Mouse (Mus musculus): ENCODE measurements at regions not wholly inside any gene's neighbourhood (a gene's known extent, or its start where the extent isn't known, plus 50 kb on each side); places are given as distances from the start of the nearest gene placed in this dataset.

DNA sequence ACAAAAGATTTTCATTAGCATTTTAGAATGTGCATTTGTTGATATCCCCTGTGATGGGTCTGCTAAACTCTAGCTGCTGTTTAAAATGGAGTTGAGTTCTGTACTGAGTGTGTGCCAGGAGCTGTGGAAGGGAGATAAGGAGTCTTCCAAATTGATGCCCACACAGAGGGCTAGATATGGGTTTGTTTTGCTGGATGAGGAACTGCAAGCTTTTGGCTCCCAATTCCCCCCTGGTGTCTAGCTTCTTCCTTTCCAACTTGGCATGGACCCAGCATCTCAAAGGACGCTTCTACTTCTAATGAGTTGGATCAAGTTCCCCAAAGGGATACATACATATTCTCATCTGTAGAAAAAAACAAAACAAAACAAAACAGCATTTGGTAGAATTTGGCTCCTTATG lies 577.0 kb upstream of the Large1 start:
- TF ChIP-seq CTCF (IDR thresholded peaks at IDR 0.05; ENCODE audit: low read depth) (no peak), EP300 (IDR thresholded peaks at IDR 0.05; ENCODE audit: low read depth) (no peak)
- 60% methylated on average over 1 of the region's 1 CpGs for WGBS (ENCODE audit: insufficient replicate concordance)
- H3K9ac ChIP-seq (replicated peaks), result no peak overlapping the region
- H3K4me2 ChIP-seq (ENCODE audit: low read depth), result no peak overlapping the region
- H3K27me3 ChIP-seq (ENCODE audit: control insufficient read depth, insufficient read depth, low read length), result no peaks in the 10 kb centered on the region
- no peaks in the 10 kb centered on the region for H3K9me3 ChIP-seq (ENCODE audit: control insufficient read depth, low read length)
- H3K4me1 ChIP-seq (replicated peaks; ENCODE audit: control insufficient read depth in 2 of 2, insufficient read depth in 2 of 2, low read length in 1 of 2), result no peaks in the 10 kb centered on the region
- H3K4me3 ChIP-seq (ENCODE audit: insufficient read depth in 1 of 2, low read depth in 2 of 2, low read length in 2 of 2), result no peak overlapping the region
- H3K36me3 ChIP-seq (replicated peaks; ENCODE audit: control insufficient read depth, insufficient read depth, low read depth), result no peaks in the 10 kb centered on the region
- ATAC-seq (ENCODE audit: insufficient read depth) (no peak), DNase-seq (ENCODE audit: low read depth in 3 of 3, low spot score in 3 of 3) (no peak)
- no peak overlapping the region for H3K27ac ChIP-seq

DNA sequence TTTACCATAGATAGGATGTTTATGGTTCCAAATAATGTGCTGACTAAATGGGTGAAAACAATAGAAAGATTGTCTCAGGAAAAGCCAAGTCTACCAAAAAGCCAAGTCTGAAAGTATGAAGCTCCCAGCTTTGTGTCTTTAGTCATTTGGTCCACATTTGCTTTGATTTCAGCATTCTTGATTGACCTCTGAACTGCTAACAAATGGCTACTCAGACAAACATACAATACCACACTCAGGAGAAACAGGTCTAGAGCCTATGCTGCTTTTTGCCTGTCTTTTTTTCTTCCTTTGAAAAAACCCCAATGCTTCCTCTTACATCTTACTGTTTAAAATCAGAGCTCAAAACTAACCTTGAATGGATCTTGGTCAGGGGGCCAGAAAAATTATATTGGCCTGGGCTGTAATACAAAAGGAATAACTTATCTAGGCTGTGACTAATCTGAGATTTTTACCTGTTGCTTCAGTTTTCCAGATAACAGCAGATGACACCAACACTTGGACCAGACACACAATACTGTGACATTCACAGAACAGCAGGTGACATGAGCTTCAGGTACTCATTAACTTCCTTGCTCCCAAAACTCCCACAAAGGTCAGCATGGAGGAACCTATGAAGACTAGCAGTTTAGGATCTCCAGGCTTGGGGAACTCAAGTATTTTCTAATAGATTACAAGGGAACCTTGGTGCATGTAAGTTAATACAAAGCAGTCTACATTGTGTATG lies 572.3 kb upstream of the Large1 start:
- Histone ChIP-seq H3K4me3 (ENCODE audit: insufficient read depth in 1 of 2, low read depth in 2 of 2, low read length in 2 of 2) (no peak overlapping the region), H3K9ac (replicated peaks) (no peak overlapping the region), H3K27ac (no peak overlapping the region), H3K4me1 (replicated peaks; ENCODE audit: control insufficient read depth in 2 of 2, insufficient read depth in 2 of 2, low read length in 1 of 2) (no peaks in the 10 kb centered on the region), H3K4me2 (ENCODE audit: low read depth) (no peak overlapping the region), H3K9me3 (ENCODE audit: control insufficient read depth, low read length) (no peaks in the 10 kb centered on the region), H3K27me3 (ENCODE audit: control insufficient read depth, insufficient read depth, low read length) (no peaks in the 10 kb centered on the region), H3K36me3 (replicated peaks; ENCODE audit: control insufficient read depth, insufficient read depth, low read depth) (no peaks in the 10 kb centered on the region)
- DNase-seq (ENCODE audit: low read depth in 3 of 3, low spot score in 3 of 3), result no peak
- no peak for TF ChIP-seq EP300 (IDR thresholded peaks at IDR 0.05; ENCODE audit: low read depth)
- TF ChIP-seq CTCF (IDR thresholded peaks at IDR 0.05; ENCODE audit: low read depth), result no peak
- ATAC-seq (ENCODE audit: insufficient read depth), result no peak

DNA sequence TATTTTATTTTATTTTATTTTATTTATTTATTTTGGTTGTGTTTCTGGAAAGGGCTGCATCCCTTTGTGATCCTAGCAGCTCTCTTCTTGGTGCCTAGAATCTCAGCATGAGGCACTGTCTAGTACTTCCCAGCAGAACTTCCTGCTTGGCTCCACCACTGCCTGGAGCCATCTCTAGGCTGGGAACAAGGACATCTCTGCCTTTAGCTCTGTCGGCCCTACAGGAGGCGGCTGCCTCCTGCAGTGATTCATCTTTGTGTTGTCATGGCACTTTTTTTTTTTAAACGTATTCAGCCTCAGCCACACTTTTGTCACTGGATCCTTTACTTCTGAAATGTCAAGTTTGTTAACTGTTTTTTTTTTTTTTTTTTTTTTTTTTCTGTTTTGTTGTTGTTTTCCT lies 569.8 kb upstream of the Large1 start:
- H3K4me1 ChIP-seq (replicated peaks; ENCODE audit: control insufficient read depth in 2 of 2, insufficient read depth in 2 of 2, low read length in 1 of 2), result 0 out of 4 replicates have a peak, but pooled peaks cover 0 to 2% of the 10 kb centered on the region in 2 experiments
- no peak overlapping the region for H3K4me2 ChIP-seq (ENCODE audit: low read depth)
- TF ChIP-seq EP300 (IDR thresholded peaks at IDR 0.05; ENCODE audit: low read depth), result no peak
- TF ChIP-seq CTCF (IDR thresholded peaks at IDR 0.05; ENCODE audit: low read depth), result no peak
- no peaks in the 10 kb centered on the region for H3K36me3 ChIP-seq (replicated peaks; ENCODE audit: control insufficient read depth, insufficient read depth, low read depth)
- no peak overlapping the region for H3K4me3 ChIP-seq (ENCODE audit: insufficient read depth in 1 of 2, low read depth in 2 of 2, low read length in 2 of 2)
- H3K27ac ChIP-seq, result no peak overlapping the region
- ATAC-seq (ENCODE audit: insufficient read depth) (no peak), DNase-seq (ENCODE audit: low read depth in 3 of 3, low spot score in 3 of 3) (no peak)
- 34% methylated on average over 3 of the region's 3 CpGs for WGBS (ENCODE audit: insufficient replicate concordance)
- H3K27me3 ChIP-seq (ENCODE audit: control insufficient read depth, insufficient read depth, low read length), result no peaks in the 10 kb centered on the region
- H3K9ac ChIP-seq (replicated peaks), result no peak overlapping the region
- H3K9me3 ChIP-seq (ENCODE audit: control insufficient read depth, low read length), result no peaks in the 10 kb centered on the region

DNA sequence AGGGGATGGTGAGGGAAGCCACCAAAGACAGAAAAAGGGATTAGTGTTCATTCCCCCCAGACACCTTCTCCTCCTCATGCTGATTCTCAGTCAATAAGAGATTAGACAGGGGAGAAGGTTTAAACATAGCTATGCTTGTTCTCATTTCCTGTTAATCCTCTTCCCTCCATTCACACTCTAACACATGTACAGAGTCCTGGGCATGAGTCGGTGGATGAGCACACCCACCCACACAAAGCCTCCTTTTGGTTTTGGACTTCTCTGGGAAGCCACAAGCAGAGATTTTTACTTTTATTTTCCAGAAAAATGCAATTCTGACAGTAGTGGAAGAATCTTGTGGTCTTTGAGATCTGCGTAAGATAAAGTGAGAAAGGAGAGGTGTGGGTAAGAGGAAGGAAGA lies 567.8 kb upstream of the Large1 start:
- no peak for DNase-seq (ENCODE audit: low read depth in 3 of 3, low spot score in 3 of 3)
- TF ChIP-seq EP300 (IDR thresholded peaks at IDR 0.05; ENCODE audit: low read depth) (no peak), CTCF (IDR thresholded peaks at IDR 0.05; ENCODE audit: low read depth) (no peak)
- no peaks in the 10 kb centered on the region for H3K9me3 ChIP-seq (ENCODE audit: control insufficient read depth, low read length)
- H3K27ac ChIP-seq, result no peak overlapping the region
- no peak for ATAC-seq (ENCODE audit: insufficient read depth)
- no peak overlapping the region for H3K9ac ChIP-seq (replicated peaks)
- no peaks in the 10 kb centered on the region for H3K36me3 ChIP-seq (replicated peaks; ENCODE audit: control insufficient read depth, insufficient read depth, low read depth)
- H3K27me3 ChIP-seq (ENCODE audit: control insufficient read depth, insufficient read depth, low read length), result no peaks in the 10 kb centered on the region
- H3K4me1 ChIP-seq (replicated peaks; ENCODE audit: control insufficient read depth in 2 of 2, insufficient read depth in 2 of 2, low read length in 1 of 2), result 0 out of 4 replicates have a peak, but pooled peaks cover 0 to 2% of the 10 kb centered on the region in 2 experiments
- H3K4me2 ChIP-seq (ENCODE audit: low read depth), result no peak overlapping the region
- no peak overlapping the region for H3K4me3 ChIP-seq (ENCODE audit: insufficient read depth in 1 of 2, low read depth in 2 of 2, low read length in 2 of 2)
- WGBS (ENCODE audit: insufficient replicate concordance), result 57% methylated on average over 2 of the region's 2 CpGs

DNA sequence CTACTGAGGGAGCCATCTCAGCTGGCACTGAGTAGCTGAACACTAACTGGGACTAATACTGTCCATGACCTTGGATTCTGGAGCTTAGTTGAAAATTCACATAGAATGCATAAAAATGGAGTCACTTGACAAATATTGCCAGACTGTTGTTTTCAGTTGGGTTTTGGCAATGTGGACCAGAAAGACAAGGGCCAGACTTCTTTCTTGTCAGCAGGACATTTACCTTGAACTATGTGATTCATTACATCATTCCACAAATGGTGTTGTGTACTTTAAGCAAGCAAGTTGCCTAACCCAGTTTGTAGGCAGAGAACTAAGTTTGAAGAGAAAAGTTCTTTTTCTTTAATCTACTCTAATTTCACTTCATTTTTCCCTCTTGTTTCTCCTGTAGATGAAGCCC lies 567.2 kb upstream of the Large1 start:
- H3K4me1 ChIP-seq (replicated peaks; ENCODE audit: control insufficient read depth in 2 of 2, insufficient read depth in 2 of 2, low read length in 1 of 2), result 0 out of 4 replicates have a peak, but pooled peaks cover 0 to 2% of the 10 kb centered on the region in 2 experiments

More for the DNA sequence above, 567.2 kb upstream of the Large1 start:
- Histone ChIP-seq H3K9me3 (ENCODE audit: control insufficient read depth, low read length) (no peaks in the 10 kb centered on the region), H3K36me3 (replicated peaks; ENCODE audit: control insufficient read depth, insufficient read depth, low read depth) (no peaks in the 10 kb centered on the region), H3K27me3 (ENCODE audit: control insufficient read depth, insufficient read depth, low read length) (no peaks in the 10 kb centered on the region), H3K9ac (replicated peaks) (no peak overlapping the region), H3K4me3 (ENCODE audit: insufficient read depth in 1 of 2, low read depth in 2 of 2, low read length in 2 of 2) (no peak overlapping the region), H3K27ac (no peak overlapping the region), H3K4me2 (ENCODE audit: low read depth) (no peak overlapping the region)
- ATAC-seq (ENCODE audit: insufficient read depth) (no peak), DNase-seq (ENCODE audit: low read depth in 3 of 3, low spot score in 3 of 3) (peak in 1 of 3 experiments; percentile 2)
- TF ChIP-seq CTCF (IDR thresholded peaks at IDR 0.05; ENCODE audit: low read depth) (no peak), EP300 (IDR thresholded peaks at IDR 0.05; ENCODE audit: low read depth) (no peak)

Measured in liver, embryonic 14.5 days (tissue).